Mouse (Mus musculus) testis, postnatal 10 days (tissue): Measurements from ENCODE around the gene Arhgef38.

Experiments used
- DNase-seq: peaks from one replicate; pipeline ENCODE4 v3.0.0; 2021; ENCODE audit warnings: low spot score

Gene Arhgef38

DNA sequence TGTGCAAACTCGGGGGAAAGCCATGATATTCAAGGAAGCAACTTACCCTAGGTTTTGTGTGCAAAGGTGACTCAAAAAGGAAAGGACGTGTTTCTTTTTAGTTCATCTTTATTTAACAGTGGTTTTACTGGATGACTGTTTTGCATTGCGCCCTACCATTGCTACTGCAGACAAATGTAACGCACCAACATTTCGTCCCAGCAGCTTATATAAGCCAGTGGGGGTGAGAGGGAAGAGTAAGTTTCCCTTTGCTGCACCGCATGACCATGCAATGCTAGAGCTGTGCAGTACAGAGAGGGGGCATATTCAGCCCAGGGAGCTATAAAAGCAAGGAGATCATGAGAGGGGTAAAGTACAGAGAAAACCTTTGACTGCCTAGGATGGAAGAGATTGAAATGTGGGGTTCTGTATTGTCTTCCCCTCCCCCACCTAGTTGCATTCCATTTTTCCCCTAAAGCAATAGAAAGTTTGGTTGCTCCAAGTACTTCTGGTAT lies 70.8 kb downstream of the Arhgef38 start:
- no peak for DNase-seq

DNA sequence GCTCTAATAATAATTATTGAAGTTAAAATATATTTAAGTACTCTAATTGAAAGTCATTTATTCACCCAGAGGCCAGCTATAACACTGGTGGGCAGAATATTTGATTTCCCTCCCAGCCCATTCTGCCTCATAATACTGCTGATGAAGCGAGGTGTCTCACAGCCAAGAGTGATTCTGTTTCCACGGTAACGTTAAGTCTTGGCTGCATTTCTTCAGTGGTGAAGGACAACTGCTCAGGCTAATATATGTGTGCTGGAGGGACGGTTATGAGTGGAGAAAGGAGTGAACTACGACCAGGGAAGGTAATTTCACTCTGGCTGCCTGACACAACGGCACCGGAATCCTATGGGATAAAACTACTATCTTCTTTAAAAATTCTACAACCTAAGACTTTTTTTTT lies 71.6 kb downstream of the Arhgef38 start:
- DNase-seq: no peak

DNA sequence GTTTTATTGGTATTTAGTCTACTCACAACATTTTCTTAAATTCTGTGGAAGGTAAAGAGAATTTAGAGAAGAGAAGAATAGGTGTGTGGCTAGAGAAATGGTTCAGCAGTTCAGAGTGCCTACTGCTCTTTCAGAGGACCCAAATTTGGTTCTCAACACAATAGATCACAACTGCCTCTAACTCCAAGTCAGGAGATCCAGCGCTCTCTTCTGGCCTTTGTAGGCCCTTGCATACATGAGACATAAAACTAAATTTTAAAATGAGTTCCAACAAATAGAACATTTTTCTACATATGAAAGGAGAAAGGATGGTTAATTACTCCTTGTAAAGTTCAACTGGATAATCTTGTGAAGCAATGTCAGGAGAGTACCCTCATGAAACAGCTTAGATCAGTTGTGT lies 73.3 kb downstream of the Arhgef38 start:
- no peak for DNase-seq

DNA sequence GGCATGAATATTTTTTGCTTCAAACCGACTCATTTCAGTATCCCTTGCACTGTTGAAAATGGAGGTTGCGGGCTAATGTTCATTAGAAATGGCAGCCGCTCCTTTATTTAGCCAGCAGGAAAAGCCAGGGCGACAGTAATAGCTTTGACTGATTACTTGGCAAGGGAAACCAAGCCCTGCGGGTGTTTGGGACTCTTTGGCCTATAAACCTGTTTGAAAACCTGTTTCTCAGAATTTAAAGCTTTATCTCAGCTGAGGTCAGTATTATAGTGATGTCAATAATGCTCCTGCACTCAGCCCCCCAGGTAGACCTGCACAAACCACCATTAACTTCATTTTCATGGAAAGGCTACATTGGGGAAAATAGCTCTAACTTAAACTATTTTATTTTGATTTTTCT lies 76.5 kb downstream of the Arhgef38 start:
- DNase-seq: no peak

DNA sequence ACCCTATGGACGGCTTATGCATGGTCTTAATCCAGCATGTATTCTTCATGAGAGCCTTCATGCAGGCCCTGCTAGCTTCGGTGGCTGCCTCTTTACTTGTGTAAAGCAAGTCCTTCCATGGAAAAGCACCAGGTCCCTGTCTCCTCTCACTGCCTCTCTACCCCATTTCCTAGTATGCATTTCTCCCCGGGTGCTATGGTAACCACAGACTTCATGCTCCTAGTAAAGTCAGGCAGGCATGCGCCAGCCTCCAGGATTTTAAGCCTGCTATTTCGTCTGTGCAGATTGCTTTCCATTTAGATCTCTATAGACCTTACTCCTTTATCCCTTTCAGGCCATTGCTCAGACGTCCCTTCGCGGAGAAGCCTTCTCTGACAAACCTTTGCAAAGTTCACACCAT lies 80.1 kb downstream of the Arhgef38 start:
- no peak for DNase-seq

DNA sequence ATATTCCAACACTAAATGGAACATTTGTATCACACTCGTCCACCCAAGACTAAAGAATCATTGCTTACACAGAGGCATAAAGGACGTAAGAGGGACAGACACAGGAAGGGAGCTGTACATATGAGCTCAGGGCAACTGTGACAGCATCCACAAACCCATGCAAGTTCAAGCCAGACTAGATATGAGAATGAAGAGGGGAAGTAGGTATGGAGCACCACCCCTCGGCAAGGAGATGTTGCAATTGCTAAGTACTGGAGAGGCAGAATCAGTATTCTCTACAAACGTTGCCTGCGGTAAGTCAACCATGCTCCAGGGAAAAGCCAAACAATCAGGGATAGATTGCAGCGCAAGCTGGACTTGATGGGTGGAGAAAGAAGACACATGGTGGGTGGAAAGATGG lies 81.1 kb downstream of the Arhgef38 start:
- no peak for DNase-seq

DNA sequence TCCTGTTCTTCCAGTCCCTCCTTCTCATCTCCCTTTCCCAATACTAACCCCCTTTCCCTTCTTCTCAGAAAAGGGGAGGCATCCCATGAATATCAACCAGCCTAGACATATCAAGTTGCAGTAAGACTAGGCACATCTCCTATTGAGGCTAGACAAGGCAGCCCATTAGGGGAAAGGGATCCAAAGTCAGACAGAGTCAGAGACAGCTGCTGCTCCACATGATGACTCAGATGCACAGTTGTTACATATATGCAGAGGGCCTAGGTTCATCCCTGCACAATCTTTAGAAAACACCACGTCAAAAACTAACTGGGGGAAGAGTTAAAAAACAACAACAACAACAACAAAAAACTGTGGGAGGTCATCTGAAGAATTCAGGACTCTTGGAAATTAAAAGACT lies 81.9 kb downstream of the Arhgef38 start:
- no peak for DNase-seq

DNA sequence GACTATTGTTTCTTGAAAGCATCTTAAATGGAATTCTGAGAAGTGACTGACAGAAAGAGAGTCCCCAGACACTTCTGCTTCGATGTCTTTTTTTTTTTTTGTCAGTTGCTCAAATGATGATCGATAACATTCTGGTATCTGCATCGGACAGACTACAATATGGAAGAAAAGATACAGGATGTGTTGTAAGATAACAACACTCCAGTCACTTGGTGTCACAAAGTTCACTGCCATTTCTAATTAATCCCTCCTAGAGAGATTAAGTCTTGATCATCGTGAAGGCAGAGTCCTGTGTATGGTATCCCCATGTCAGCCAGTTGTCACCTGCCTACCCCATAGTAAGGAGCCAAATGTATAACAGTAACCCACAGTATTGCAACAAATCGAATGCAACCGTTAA lies 83.1 kb downstream of the Arhgef38 start:
- DNase-seq: no peak

DNA sequence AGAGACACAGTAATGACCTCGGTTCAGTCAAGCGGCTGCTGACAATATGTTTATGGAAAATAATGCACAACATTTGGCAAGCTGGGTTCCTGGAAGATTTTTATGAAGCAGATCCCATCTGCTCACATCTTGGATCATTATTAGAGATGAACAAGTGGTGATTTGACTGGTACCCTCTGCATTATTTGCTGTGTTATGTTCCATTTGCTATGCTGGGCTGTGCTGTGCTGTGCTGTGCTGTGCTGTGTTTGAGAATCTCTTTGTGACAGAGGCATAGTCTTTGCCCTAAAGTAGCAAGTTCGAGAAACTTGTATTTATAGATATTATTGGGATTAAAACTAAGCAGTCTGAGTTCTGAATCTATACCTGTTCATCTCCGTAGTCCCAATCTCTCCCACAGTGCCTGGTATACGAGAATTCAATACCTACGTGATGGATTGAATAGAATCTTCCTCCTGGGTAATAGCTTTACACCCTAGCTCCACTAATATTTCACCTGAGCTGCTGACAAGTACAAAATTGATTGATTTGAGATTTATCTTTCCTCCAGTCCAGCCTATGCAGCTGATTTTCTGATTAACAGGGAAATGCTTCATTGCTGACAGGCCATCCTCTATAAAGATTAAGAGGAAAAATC lies 90.1 kb downstream of the Arhgef38 start:
- DNase-seq: no peak

DNA sequence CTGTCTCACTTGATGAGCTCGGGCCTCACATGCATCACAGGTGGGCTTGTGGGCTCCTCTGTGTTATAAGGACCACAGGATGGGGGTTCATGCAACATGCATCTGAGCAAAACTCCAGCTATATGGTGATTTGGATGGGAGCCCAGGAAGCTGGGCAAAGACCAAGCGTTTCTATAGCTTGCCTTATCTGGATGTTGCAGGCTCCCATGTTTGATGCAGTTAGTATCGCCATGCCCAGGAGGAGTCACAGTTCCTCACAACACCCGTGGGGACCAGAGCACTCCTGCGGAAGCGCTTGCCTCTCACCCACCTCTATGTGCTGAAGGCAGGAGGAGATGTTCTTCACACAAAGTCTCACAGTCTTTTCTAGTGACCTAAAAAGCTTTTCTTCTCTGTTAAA lies 92.9 kb downstream of the Arhgef38 start:
- DNase-seq: no peak

DNA sequence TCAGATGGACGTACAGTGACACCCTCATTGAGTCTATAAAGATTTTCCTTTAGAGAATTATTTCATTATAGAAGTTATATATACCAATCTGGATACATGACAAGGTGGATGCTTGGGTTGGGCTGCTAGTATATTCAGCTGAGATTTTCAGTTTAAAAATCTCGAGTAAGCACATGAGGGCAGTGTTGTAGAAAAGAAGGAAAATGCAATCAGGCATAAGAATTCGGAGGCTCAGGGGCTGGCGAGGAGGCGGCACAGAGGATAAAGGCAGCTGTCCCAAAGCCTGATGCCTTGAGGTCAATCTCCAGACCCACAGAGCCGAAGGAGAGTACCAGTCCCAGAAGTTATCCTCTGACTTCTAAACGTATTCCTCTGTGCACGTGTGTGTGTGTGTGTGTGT lies 102.1 kb downstream of the Arhgef38 start:
- DNase-seq: no peak

DNA sequence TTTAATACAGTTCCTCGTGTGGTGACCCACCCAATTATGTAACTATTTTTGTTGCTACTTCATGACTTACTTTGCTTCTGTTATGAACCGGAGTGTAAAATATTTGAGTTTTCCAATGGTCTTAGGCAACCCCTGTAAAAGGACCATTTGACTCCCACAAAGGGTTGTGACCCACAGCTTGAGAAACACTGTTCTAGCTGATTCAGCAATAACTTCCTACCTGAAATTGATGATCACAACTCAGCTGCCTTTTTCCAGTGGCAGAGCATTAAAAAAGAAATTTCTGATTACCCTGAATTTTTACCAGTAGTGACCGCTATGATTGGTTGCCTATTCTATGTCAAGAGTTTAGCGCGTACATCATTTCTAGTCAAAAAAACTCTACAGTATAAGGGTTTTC lies 103.4 kb downstream of the Arhgef38 start:
- no peak for DNase-seq

DNA sequence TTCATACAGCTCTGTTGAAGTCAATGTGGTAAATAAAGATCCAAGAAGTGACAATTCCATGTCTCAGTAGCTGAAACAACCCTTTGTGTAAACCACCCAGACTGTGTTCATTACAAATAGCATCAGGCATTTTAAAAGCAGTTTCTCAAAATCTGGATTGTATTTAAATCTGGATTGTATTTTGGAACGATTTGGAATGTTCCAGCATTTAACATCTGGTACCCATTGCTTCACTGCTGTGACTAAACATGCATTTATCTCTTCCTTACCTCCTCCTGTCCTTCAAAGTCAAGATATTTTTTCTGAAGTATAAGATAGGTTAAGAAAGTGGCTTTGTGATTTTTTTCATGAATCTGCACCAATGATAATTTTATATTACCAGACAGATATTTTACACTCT lies 121.5 kb downstream of the Arhgef38 start:
- no peak for DNase-seq

DNA sequence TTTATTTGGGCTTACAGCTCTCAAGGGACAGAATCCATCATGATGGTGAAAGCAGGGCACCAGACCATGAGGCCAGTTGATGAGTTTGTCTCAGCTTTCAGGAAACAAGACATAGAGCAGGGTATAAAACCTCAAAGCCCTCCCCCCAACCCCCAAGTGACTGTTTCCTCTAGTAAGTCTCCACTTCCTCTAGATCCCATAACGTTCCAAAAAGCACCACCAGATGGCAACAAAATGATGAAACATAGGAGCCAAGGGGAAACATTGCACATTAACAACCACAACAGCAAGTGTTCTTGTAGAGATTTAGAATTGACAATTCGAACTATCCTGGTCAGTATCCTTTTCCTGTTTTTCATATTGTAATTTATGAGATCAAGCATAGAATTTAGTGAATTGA lies 123.0 kb downstream of the Arhgef38 start:
- no peak for DNase-seq

DNA sequence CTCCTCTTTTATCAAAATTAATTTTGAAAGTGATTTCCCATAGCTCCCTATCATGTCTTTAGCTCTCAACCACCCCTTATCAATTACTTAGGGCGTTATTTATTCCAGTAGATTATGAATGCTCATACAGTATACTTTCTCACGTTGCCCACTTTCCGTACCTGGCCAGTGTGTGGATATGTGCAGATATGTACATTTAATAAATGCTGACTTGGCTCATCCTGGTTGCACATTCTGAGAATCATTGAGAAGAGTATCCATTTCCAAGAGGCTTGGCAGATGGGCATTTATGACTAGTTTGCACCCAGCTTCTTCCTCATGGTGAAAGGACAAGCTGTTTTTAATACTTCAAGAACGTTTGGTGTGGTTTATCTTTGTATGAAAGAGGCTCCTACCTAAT lies 124.9 kb downstream of the Arhgef38 start:
- no peak for DNase-seq

DNA sequence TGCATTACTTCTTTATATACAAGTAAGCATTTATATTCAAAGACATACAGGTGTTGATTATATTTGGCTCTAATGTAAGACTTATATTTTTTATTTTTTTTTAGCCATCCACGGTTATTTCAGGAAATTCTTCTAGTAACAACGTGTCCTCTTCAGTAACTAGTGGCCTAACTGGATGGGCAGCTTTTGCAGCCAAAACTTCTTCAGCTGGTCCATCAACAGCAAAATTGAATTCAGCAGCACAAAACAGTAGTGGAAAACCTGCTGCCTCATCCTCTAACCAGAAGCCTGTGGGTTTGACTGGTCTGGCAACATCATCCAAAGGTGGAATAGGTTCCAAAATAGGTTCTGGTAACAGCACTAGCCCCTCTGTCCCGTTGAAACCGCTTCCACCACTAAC lies 126.0 kb downstream of the Arhgef38 start:
- DNase-seq: no peak

DNA sequence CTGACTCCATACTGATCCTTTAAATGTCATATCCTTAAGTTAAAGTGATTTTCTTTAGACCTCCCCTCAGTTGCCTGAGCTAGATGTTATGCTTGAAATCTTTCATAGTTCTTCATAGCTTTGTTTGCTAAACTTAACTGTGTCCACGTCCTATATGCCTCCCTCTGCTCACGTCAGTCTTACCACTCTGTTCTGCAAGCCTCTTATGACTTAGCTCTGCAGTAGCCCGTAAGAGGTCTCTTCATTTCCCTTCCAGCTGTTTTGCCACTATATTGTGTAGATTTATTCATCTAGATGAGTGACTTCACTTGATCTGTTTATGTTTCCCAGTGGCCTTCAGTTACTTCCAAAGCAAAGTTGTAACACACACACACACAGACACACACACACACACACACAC lies 130.3 kb downstream of the Arhgef38 start:
- DNase-seq: no peak

DNA sequence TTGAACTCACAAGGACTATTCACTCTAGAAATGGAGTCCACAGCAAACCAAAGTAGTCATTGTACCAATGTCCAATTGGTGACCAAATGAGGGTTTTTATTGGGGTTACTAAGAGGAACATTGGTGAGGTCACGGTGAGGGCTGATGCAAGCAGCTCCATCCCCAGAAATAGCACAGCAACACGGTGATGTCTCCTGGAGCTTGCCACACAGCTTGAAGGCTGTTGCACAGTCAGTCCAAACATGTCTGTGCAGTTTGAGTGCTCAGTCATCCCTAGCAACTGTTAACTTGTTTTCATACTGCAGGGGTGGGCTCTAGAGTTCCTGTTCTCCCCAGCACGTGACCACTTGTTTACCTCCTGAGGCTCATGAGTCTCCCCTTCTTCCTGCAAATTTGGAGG lies 131.0 kb downstream of the Arhgef38 start:
- DNase-seq: no peak

DNA sequence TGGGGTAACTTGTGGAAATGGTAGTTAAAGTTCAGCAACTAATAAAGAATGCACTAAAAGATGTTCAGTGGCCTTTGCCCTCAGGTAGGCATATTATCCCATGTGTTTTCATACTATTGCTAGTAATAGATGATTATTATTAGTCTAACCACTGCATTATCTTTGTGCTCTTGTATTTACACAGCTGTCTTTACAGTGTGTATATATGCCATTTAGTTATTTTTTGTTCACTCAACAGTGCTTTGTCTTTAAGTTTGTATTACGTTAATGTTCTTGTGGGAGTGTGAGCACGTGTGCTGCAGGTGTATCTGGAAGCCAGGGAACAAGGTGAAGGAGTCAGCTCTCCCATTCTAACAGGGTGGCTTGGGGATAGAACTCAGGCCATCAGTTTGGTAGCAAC lies 135.8 kb downstream of the Arhgef38 start:
- no peak for DNase-seq

DNA sequence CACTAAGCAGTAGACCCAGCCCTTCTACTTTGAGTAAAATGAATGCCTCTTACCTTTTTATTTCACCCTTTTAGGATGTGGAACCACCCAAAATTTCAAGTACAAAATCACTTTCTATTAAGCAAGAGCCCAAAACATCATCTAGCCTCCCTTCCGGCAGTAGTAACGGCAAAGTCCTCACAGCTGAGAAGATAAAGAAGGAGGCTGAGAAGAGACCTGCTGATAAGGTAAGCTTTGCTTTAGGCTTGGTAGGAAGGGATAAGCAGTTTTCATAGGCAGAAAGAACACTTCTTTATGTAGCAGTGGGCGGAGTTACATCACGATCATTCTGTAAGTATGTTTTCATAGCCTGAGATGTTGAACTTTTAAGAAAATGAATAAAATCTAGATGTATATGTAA lies 136.4 kb downstream of the Arhgef38 start:
- no peak for DNase-seq

DNA sequence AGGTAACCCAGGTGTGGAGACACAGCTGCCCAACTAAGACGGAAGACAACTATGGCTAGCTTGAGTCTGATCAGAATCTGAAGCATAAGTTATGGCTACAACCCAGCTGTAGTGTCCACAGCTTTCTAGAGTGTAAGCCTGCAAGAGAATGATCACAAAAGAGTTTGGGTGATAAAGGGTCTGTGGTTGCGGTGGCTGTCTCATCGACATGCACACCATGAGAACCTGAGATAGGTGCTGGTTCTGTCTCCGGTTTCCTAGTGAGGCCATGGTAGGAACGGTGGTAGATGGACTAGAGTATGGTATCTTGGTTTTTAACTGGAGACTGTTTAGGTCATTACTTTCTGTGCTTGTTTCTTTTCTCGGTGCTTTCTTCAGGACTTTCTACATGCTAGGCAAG lies 136.8 kb downstream of the Arhgef38 start:
- no peak for DNase-seq

DNA sequence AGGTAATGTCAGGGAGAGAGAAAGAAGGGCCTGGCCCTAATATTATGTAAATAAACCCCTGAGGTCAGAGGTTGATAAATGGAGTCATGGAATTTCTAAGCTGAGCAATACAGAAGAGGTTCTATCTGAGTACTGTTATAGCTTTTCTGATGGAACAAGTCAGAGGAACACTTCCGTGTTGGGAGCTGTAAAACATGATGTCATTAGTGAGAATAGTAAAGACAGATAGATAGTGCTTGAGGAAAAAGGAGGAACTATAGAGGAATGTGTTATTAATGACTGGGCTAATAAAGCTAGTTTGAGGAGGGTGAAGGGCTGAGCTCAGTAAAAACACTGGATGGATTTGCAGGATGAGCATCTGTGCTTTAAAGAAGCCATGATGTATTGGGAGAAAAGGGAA lies 140.4 kb downstream of the Arhgef38 start:
- no peak for DNase-seq

DNA sequence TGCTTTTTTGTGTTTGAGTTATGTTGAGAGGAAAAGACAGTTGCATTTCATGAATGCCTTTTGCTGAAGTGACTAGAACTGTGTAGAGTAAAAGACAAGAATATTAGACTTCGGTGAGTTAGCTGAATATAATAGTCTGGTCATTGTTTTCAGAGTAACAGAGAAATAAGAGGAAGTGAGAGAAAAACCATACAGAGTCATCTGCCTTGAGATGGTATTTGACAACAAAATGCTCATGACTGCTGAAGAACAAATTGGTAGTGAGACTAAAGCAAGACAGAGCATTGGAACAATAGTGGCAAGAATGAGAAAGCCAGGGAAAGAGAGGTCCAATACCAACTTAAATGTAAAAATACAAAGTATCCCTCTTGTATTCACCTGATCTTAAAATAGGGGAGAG lies 141.8 kb downstream of the Arhgef38 start:
- DNase-seq: no peak

DNA sequence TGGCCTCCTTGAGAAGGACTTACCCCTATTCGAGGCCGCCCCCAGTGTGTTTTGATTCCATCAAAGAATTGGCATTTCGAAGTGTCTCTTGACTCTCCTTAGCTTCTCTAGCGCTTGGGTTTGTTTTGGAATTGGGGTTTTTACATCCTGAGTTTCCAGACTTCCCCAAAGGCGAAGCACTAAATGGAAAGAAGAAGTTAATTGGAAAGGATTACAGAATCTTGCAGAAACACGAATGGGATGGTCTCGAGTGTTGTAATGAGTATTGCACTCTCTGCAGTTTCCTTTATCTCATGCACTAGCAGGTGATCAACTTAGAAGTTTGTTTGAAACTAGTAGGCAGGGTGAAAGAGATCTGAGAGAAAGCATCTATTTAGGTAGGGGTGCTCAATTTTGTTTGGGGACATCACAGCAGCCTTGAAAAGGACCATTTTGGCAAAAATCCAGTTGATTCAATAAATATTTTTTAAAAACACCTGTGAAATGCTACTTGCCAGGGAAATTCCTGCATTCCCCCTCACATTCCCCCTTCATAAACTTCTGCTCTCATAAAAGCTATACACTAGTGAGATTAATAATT lies 142.4 kb downstream of the Arhgef38 start:
- no peak for DNase-seq
